Mouse (Mus musculus) heart, postnatal 14 days (tissue): Measurements from ENCODE around the gene Rint1. TPM values are rescaled to one million over a fixed set of nuclear protein-coding genes. Genes with fewer than 3 reads are reported as not detected.
"Not testable (repeated sequence)": the region's sequence is repeated elsewhere in the genome, so short reads cannot be mapped to it uniquely, and the experiment has no call there.

Experiments used
- DNase-seq, 2 experiments: peaks; one replicate each; pipeline ENCODE4 v3.0.0; 2021 to 2022
- intact Hi-C: fragments of 180-260 bp; cut with DNase I; formaldehyde crosslinking; loops from one replicate; pipeline ENCODE4 v1.15.1; 2025
- total RNA-seq, 2 experiments: library from RNA; stranded (reverse); gene quantifications; 2 replicates each; pipeline ENCODE4 v1.2.3; 2021

Rint1 gene
- total RNA-seq, 2 experiments from 2014 or later = 13.3 to 14.6 TPM

GRCm38 (mm10) chr5:23822306-23822705 lies 34.8 kb downstream of the Rint1 start:
- intact Hi-C loops = no loop called here
- no peak for DNase-seq

GRCm38 (mm10) chr5:23824171-23824733 lies 36.7 kb downstream of the Rint1 start:
- no peak for DNase-seq
- intact Hi-C loops = no loop called here

DNA sequence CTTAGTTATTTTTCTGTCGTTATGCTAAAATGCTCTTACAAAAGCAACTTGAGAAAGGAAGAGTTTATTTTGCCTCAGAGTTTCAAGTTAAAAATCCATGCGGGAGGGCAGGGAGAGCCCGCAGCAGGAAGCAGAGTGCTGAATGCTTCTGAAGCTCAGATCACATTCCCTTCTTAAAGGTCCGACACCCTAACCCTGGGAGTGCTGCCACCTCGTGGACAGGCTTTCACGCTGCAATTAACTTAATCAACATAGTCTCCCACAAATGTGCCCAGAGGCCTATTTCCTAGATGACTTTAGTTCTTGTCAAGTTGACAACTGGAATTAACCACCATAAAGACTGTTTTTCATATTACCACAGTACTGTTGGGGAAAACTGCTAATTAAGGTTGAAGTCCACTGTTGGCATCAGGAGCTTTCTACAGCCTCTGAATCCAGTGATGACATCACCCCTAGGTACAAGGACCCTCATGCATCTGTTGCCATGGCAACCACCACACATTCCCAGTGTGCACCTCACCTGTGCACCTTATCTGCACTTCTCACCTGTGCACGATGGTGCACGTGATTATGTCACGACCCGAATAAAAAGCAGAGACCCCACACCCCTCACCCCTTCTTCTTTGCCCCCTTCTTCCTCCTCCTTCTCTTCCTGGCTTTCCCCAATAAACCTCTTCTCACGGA lies 39.0 kb downstream of the Rint1 start:
- intact Hi-C loops = no loop called here
- DNase-seq = peak; percentile 74 to 83

GRCm38 (mm10) chr5:23830897-23831752 lies 43.6 kb downstream of the Rint1 start:
- DNase-seq = peak; percentile 35 to 43

DNA sequence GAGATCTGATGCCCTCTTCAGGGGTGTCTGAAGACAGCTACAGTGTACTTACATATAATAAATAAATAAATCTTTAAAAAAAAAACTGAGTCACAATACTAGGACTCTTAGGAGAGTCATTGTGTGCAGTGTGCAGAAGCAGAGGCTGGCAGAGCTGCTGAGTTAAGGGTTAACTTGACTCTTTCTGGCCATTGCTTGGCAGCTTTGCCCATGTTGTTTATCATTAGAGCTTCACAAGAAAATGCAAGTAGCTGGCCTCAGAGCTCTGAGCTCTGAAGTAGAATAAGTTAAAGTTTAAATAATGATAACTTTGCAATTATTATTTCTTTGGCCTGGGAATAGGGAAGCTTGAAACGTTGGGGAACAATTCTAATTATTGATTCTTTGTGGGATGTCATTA lies 48.2 kb downstream of the Rint1 start:
- DNase-seq, intact Hi-C loops: not testable (repeated sequence)

More at GRCm38 (mm10) chr5:23830897-23831752, 43.6 kb downstream of the Rint1 start:
- intact Hi-C loops = no loop called here

GRCm38 (mm10) chr5:23838158-23838557 lies 50.6 kb downstream of the Rint1 start:
- no peak for DNase-seq
- intact Hi-C loops = no loop called here

DNA sequence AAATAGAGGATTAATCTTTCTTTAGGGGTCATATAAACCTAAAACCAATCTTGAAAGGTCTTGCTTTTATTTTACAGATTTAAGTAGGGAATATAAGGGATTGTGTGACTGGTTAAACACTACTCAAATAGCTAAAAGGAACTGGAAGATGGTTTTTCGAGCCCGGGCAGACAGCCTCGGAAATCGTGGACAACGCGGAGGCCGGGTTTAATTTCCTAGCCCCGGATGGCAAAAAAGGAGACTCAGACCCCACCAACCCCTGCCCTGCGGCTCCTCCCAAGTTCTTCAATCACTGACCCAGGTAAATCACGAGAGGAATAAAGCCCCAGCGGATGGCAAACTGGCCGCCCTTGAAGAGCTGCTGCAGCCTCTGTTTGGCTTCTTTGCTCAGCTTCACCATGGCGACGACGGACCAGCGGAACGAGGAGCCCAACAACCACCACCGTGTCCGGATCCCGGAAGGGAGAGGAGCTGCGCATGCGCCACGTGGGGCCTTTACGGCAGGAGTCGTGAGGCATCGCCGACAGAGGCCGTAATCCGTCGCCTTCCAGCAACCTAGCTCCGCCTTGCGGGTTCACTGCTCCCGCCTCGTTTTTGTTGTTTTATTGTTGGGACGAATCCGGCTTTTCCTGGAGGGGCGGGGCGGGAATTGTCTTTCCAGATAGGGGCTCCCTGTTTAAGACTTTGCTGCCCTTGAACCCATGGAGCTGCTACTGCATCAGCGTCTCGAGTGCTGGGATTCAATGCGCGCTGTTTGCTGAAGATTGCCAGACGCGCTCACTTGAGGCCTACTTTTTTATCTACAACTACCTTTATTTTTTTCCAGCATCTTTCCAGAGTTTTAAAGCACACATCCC lies 56.4 kb downstream of the Rint1 start, which contains the start of gene Tomm7:
Gene Tomm7 (minus strand): TSS at position 488 of the 857 bp plus-strand sequence.
- intact Hi-C loops = no loop called here
- peak; percentile 96 to 97 for DNase-seq

GRCm38 (mm10) chr5:23844531-23844841 lies 57.0 kb downstream of the Rint1 start:
- intact Hi-C loops = no loop called here
- peak; percentile 30 to 67 for DNase-seq

- intact Hi-C loops = no loop called here
- DNase-seq = no peak
Observed at GRCm38 (mm10) chr5:23845141-23845540, 57.6 kb downstream of the Rint1 start.

DNA sequence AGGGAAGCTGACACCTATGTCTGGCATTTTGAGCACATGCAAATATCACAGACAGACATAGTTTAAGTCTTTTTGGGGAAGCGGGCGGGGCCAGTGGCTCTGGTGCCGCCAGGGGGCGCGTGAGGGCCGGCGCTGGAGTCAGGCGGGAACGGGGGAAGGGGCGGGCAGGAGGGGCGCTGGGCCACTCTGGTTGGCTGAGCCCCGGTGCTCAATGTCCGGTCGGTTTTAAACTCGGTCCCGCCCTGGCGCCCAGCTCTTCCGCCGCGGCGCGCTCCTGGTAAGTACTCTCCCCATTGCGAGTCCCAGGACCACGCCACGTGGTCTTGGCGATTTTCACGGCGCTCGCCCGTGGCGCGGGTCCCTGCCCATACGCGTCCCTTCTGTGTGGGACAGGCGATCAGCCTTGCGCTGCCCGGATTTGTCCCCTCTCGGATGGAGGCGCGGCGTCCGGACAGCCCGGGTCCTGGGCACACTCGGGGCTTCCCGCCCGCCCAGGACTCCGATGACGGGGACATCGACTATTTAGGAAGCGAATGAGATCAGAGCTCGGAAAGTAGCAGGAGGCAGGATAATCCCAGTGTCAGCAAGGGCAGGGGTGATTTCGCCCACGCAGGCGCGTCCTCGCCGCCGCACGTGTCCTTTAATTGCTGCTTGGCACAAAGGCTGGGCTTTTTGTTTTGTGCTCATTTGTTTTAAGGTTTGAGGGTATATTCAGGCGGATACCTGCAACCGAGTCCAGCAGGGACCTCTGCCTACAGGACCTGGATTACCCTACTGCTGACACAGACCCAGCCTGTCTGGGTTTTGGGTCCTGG lies 63.0 kb downstream of the Rint1 start:
- intact Hi-C loops = loop anchor here (2.0 to 10.0 kb wide), 4 partner anchors 37 to 314 kb away; partner anchors contain the start of gene Nupl2
- DNase-seq = peak; percentile 95 to 97

DNA sequence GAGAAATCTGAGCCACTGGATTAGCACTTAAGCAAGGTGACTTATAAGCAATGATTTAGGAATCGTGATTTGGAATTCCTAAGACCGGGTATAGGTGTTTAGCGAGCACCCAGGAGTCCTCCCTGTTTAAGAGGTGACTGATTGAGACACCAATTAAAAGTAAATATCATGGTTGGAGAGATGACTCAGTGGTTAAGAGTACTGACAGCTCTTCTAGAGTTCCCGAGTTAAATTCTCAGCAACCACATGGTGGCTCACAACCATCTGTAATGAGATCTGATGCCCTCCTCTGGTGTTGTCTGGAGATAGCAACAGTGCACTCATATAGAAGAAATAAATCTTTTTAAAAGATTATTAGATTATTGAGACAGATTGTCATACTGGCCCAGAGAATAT lies 63.6 kb downstream of the Rint1 start:
- intact Hi-C loops = loop anchor here (2.0 to 10.0 kb wide), 4 partner anchors 36 to 314 kb away; partner anchors contain the start of gene Nupl2
- not testable (repeated sequence) for DNase-seq

- intact Hi-C loops = loop anchor here (5.0 to 10.0 kb wide), 3 partner anchors 34 to 312 kb away; partner anchors contain the start of gene Nupl2
- DNase-seq = peak in 1 of 2 experiments; percentile 17
Observed at GRCm38 (mm10) chr5:23852916-23853315, 65.4 kb downstream of the Rint1 start.

DNA sequence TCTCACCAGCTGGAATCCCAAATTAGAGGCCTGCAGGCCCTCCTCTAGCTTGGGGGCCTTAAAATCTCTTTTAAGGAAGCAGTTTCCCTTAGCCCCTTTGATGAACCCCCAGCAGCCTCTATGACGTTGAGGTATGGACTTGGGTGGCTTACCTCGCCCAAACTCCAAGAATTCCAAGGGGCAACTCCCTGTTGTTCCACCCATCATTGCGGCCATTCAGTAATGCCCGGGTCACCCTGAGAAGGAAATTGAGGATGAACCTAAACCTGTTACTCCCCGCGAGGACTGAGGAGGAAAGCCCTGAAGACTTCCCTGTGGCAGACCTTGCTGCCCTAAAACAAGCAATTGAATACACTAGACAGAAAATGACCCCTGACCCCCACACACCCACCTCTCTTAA lies 68.0 kb downstream of the Rint1 start:
- DNase-seq = no peak
- intact Hi-C loops = loop anchor here (10.0 kb wide), 1 partner anchor 309 kb away; the partner anchor contains the start of gene Nupl2

- intact Hi-C loops = loop anchor here (10.0 kb wide), 1 partner anchor 309 kb away; the partner anchor contains the start of gene Nupl2
- no peak for DNase-seq
Observed at GRCm38 (mm10) chr5:23856164-23856563, 68.7 kb downstream of the Rint1 start.

- no peak for DNase-seq
- intact Hi-C loops = loop anchor here (10.0 kb wide), 1 partner anchor 308 kb away; the partner anchor contains the start of gene Nupl2
Observed at GRCm38 (mm10) chr5:23857189-23857588, 69.7 kb downstream of the Rint1 start.

- DNase-seq = no peak
- intact Hi-C loops = loop anchor here (10.0 kb wide), 1 partner anchor 307 kb away; the partner anchor contains the start of gene Nupl2
Observed at GRCm38 (mm10) chr5:23858001-23858400, 70.5 kb downstream of the Rint1 start.

DNA sequence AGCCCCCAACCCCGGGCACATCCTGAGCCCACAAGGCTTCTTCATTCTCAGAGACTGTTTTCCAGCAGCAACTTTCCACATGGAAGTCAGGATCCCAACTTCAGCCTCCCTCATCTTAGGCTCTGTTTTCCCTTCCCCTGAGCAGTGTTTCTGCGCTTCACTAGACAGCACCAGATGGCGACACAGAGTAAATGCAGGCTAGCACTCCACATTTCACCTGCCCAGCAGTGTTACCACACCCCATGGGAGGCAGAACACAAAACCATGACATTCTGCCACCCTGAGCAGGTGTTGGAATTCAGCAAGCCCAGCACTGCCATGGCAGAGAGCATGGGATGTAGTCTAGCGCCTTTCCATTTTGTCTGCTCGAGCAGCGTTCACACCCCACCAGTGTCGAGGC lies 71.1 kb downstream of the Rint1 start:
- intact Hi-C loops = loop anchor here (10.0 kb wide), 1 partner anchor 306 kb away; the partner anchor contains the start of gene Nupl2
- no peak for DNase-seq

DNA sequence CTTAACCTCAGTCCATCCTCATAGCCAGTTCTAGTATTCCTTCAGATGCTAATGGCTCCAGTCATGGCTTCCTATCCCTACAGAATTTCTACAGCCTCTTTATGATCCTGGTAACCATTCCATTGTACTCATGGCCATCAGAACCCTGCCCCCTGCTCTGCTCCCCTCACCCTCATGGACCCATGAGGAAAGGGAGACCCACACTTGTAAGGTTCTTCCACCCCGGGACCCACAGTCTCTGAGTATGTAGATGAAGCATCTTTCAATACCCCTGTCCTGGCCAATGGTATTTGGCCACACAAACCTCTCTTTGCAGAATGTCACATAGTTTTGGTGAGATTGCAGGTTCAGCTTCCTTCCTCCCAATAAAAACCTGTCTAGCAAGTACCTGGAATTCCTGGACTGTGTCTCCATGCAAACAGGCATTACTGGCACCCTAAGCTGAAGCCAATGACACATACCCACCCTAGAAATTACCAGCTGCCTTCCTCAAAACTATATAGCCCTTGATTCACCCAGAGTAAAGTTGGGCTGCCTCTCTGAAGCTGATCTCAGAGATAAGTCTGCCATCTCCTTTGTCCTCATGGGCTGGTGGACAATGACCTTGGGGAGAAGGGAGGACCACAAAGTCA lies 71.7 kb downstream of the Rint1 start:
- DNase-seq = no peak
- intact Hi-C loops = loop anchor here (10.0 kb wide), 1 partner anchor 306 kb away; the partner anchor contains the start of gene Nupl2
